Mouse (Mus musculus) splenic B cell, adult 2 months (primary cell): ENCODE data around the gene Rap2a.

Source experiments
- DNase-seq: peaks from one replicate; pipeline ENCODE4 v3.0.0-alpha.2; 2011; ENCODE audit warnings: low read depth, low spot score
- H3K27me3 ChIP-seq: 2 replicates; pipeline ENCODE4 v1.6.1; 2012; ENCODE audit warnings: mild to moderate bottlenecking, low read length, moderate library complexity, mixed read lengths; ENCODE audit not compliant: control insufficient read depth, poor library complexity, insufficient read depth, severe bottlenecking
- H3K36me3 ChIP-seq: 2 replicates; pipeline ENCODE4 v1.6.1; 2012; ENCODE audit warnings: mild to moderate bottlenecking, low read length, moderate library complexity, mixed read lengths; ENCODE audit not compliant: control insufficient read depth, poor library complexity, insufficient read depth, severe bottlenecking

The Rap2a gene

GRCm38 (mm10) chr14:120477982-120478568 lies at the start of gene Rap2a:
Gene Rap2a (plus strand): TSS chr14:120478444.
- no peaks in the 10 kb centered on the region for H3K36me3 ChIP-seq

GRCm38 (mm10) chr14:120428497-120428896 lies 49.7 kb upstream of the Rap2a start:
- no peaks in the 10 kb centered on the region for H3K27me3 ChIP-seq
- no peak for DNase-seq
- H3K36me3 ChIP-seq, result peaks cover 5% of the 10 kb centered on the region

More at GRCm38 (mm10) chr14:120477982-120478568, at the start of gene Rap2a:
- DNase-seq, result peak; percentile 98
- H3K27me3 ChIP-seq, result no peaks in the 10 kb centered on the region

GRCm38 (mm10) chr14:120432773-120433172 lies 45.5 kb upstream of the Rap2a start:
- Histone ChIP-seq H3K36me3 (0 out of 2 replicates have a peak, but pooled peaks cover 2% of the 10 kb centered on the region), H3K27me3 (no peaks in the 10 kb centered on the region)
- peak; percentile 56 for DNase-seq

DNA sequence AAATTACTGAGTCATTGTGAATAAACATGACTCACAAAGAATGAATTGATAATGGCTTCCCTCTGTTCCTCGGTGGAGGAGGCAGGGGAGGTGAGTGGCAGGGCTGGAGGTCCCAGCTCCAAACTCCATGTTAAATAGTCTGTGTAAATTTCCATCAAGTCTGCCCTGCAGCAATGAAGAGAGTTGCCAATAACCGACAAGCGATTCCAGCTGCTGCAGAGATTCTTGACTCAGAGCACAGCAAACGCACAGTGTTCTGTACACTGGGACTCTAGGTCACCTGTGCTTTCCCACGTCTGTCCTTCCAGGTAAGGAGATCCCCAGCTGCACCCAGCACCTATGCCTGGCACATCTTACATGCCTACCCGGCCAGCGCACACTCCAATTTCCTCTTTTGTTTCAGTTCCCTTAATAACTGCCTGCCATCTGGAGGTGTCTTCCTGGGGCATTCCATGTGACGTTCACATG lies 44.3 kb upstream of the Rap2a start:
- 0 out of 2 replicates have a peak, but pooled peaks cover 2% of the 10 kb centered on the region for H3K36me3 ChIP-seq
- no peaks in the 10 kb centered on the region for H3K27me3 ChIP-seq
- DNase-seq, result peak; percentile 30

DNA sequence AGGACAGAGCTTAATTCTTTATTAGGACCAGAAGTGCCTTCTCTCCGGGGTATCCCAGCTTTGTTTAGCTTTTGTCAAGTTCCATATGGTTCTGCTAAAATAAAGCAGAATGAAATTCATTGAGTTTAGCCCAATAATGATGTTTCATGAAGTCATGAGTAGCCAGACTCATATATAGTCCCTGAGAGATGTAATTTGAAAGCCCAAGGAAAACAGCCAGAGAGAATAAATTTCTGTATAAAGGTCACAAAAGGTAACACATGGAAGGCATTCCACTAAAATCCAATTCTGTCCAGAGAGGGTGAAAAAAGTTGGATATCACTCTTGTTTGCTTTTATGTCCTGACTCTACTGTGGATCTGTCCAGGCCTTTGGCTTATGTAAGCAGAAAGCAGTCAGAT lies 43.4 kb upstream of the Rap2a start:
- no peaks in the 10 kb centered on the region; the same call in 1 of the 2 replicates for H3K27me3 ChIP-seq
- no peak for DNase-seq
- H3K36me3 ChIP-seq, result no peaks in the 10 kb centered on the region

DNA sequence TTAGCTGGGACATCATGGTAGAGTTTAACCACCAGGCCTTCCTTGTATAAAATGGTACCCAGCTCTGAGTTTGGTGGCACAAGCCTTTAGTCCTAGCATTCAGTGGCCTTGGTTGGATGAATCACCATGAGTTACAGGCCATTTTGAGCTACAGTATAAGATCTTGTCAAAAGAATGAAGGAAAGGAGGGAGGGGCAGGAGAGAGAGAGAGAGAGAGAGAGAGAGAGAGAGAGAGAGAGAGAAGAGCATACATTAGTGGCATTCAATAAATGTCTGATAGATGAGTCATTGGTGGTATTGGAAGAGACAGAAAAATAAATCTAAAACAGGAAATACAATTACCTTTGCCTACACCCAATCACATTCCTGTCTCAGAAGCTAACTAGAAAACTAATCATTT lies 37.5 kb upstream of the Rap2a start:
- no peak for DNase-seq
- H3K27me3 ChIP-seq, result no peaks in the 10 kb centered on the region; the same call in 1 of the 2 replicates
- no peaks in the 10 kb centered on the region for H3K36me3 ChIP-seq

GRCm38 (mm10) chr14:120441256-120441655 lies 37.0 kb upstream of the Rap2a start:
- no peaks in the 10 kb centered on the region; the same call in 1 of the 2 replicates for H3K27me3 ChIP-seq
- H3K36me3 ChIP-seq, result no peaks in the 10 kb centered on the region
- DNase-seq, result no peak

- no peak for DNase-seq
- Histone ChIP-seq H3K36me3 (no peaks in the 10 kb centered on the region), H3K27me3 (no peaks in the 10 kb centered on the region; the same call in 1 of the 2 replicates)
Observed at GRCm38 (mm10) chr14:120441836-120442235, 36.4 kb upstream of the Rap2a start.

- Histone ChIP-seq H3K36me3 (no peaks in the 10 kb centered on the region), H3K27me3 (no peaks in the 10 kb centered on the region)
- no peak for DNase-seq
Observed at GRCm38 (mm10) chr14:120454221-120454620, 24.0 kb upstream of the Rap2a start.

GRCm38 (mm10) chr14:120463938-120464727 lies 14.1 kb upstream of the Rap2a start:
- no peaks in the 10 kb centered on the region for H3K36me3 ChIP-seq
- no peaks in the 10 kb centered on the region for H3K27me3 ChIP-seq
- DNase-seq, result no peak

DNA sequence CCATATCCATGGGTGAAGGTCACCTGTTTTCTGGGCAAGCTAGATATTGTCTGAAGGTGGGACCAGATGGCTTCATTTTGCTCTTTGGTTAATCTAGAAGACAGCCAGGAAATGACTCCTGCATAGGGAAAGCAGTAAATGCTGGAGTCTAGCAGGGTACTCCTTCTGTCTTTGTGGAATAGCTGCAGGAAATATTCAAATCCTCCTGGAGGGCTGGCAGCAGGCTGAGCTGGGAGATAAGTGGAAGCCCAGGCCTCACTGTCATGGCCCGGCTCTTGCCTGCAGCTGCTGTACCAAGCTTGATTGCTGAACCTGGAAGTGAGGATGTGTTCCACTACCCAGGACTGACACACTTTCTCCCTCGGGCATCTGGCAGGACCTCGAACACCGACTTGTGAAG lies 11.4 kb upstream of the Rap2a start:
- Histone ChIP-seq H3K36me3 (no peaks in the 10 kb centered on the region), H3K27me3 (no peaks in the 10 kb centered on the region)
- DNase-seq, result no peak

DNA sequence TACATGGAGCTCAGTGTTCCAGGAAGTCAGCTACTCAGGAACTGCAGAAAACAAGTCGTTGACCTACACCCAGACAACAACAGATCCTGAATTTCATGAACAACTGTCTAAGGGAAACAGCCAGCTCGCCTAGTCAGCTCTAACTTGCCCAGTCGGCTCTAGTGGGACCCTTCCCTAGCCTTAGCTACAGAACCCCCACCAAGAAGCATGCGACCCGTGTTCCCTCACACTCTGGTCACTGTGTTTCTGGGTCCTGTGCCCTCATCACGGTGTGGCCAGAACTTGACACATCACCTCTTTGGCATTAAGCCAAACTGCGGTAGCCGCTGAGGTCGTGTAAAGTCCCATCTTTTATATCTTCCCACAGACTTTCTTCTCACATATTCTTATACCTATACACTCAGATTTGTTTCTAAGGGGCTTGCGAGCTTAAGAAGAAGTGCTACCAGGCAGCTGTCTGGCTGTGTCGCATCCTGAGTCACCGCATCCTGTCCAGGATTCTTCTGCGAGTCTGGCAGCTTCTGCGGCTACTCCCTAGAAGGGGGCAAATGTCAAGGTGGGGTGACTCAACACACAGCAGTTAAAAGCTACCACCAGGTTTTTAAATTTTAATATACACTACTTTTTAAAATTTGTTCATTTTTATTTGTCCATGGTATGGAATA lies 9.0 kb upstream of the Rap2a start:
- Histone ChIP-seq H3K36me3 (no peaks in the 10 kb centered on the region), H3K27me3 (no peaks in the 10 kb centered on the region)
- no peak for DNase-seq

DNA sequence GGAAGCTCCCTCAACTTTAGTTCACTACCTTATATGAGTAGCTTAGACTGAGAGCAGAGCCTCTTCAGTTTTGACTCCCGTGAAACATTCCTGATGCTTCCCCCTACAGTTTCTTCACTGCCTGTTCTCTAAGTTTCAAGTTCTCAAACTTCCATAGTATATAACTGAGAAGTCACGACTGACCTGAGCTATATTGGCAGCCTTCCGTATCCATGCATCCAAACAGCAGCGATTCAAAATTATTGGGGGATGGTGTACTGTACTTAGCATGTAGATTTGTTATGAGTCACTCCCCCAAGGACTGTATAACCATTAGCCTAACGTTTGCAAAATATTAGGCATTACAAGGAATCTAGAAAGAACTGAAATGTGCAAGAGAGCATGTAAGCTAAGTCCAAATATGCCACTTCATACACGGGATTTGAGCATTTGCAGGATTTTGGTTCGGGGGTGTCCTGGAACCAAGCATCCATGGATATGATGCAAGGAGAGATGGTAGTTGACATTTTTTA lies 2.0 kb upstream of the Rap2a start:
- DNase-seq, result no peak
- Histone ChIP-seq H3K36me3 (no peaks in the 10 kb centered on the region), H3K27me3 (no peaks in the 10 kb centered on the region)

- peak; percentile 98 for DNase-seq
- H3K36me3 ChIP-seq, result no peaks in the 10 kb centered on the region
Observed at GRCm38 (mm10) chr14:120477288-120477981, 809 bp upstream of the Rap2a start.

More at GRCm38 (mm10) chr14:120477288-120477981, 809 bp upstream of the Rap2a start:
- H3K27me3 ChIP-seq, result no peaks in the 10 kb centered on the region
